Mouse (Mus musculus): ENCODE measurements around the gene Cdk2ap1.
A peak's percentile ranks its signal among the peaks of the same experiment; 100 is the strongest.
"Not testable (repeated sequence)": the region's sequence is repeated elsewhere in the genome, so short reads cannot be mapped to it uniquely, and the experiment has no call there.

Cdk2ap1 gene

GRCm38 (mm10) chr5:124362982-124363381 lies at the start of gene Cdk2ap1:
Cdk2ap1 (minus strand) TSS chr5:124363082.
- DNase-seq (ENCODE audit: low spot score in 2 of 2) = not testable (repeated sequence)

GRCm38 (mm10) chr5:124412163-124412562 lies 49.3 kb upstream of the Cdk2ap1 start:
- DNase-seq (ENCODE audit: low spot score in 2 of 2) = no peak

GRCm38 (mm10) chr5:124410808-124411207 lies 47.9 kb upstream of the Cdk2ap1 start:
- DNase-seq (ENCODE audit: low spot score in 2 of 2) = no peak

- DNase-seq (ENCODE audit: low spot score in 2 of 2) = no peak
Measured at GRCm38 (mm10) chr5:124393726-124394125, 30.8 kb upstream of the Cdk2ap1 start.

- DNase-seq (ENCODE audit: low spot score in 2 of 2) = no peak
Measured at GRCm38 (mm10) chr5:124392412-124392811, 29.5 kb upstream of the Cdk2ap1 start.

GRCm38 (mm10) chr5:124387932-124388331 lies 25.1 kb upstream of the Cdk2ap1 start:
- DNase-seq (ENCODE audit: low spot score in 2 of 2) = peak; percentile 9 to 19

- no peak for DNase-seq (ENCODE audit: low spot score in 2 of 2)
Measured at GRCm38 (mm10) chr5:124380121-124380520, 17.2 kb upstream of the Cdk2ap1 start.

- DNase-seq (ENCODE audit: low spot score in 2 of 2) = no peak
Measured at GRCm38 (mm10) chr5:124377149-124377548, 14.3 kb upstream of the Cdk2ap1 start.

GRCm38 (mm10) chr5:124376401-124376800 lies 13.5 kb upstream of the Cdk2ap1 start:
- DNase-seq (ENCODE audit: low spot score in 2 of 2) = no peak

- DNase-seq (ENCODE audit: low spot score in 2 of 2) = no peak
Measured at GRCm38 (mm10) chr5:124374298-124374697, 11.4 kb upstream of the Cdk2ap1 start.

GRCm38 (mm10) chr5:124366721-124367120 lies 3.8 kb upstream of the Cdk2ap1 start:
- no peak for DNase-seq (ENCODE audit: low spot score in 2 of 2)

GRCm38 (mm10) chr5:124365754-124366153 lies 2.9 kb upstream of the Cdk2ap1 start:
- no peak for DNase-seq (ENCODE audit: low spot score in 2 of 2)

GRCm38 (mm10) chr5:124364173-124364918 lies 1.5 kb upstream of the Cdk2ap1 start:
- DNase-seq (ENCODE audit: low spot score in 2 of 2) = no peak

- DNase-seq (ENCODE audit: low spot score in 2 of 2) = no peak
Measured at GRCm38 (mm10) chr5:124359641-124360040, 3.2 kb downstream of the Cdk2ap1 start.

- no peak for DNase-seq (ENCODE audit: low spot score in 2 of 2)
Measured at GRCm38 (mm10) chr5:124356695-124357094, 6.2 kb downstream of the Cdk2ap1 start.

GRCm38 (mm10) chr5:124355425-124355959 lies 7.4 kb downstream of the Cdk2ap1 start:
- DNase-seq (ENCODE audit: low spot score in 2 of 2) = no peak

- DNase-seq (ENCODE audit: low spot score in 2 of 2) = peak; percentile 44 to 51
Measured at GRCm38 (mm10) chr5:124354574-124355424, 8.1 kb downstream of the Cdk2ap1 start.

GRCm38 (mm10) chr5:124353726-124354547 lies 8.9 kb downstream of the Cdk2ap1 start:
- peak; percentile 63 to 69 for DNase-seq (ENCODE audit: low spot score in 2 of 2)

- peak; percentile 24 to 43 for DNase-seq (ENCODE audit: low spot score in 2 of 2)
Measured at GRCm38 (mm10) chr5:124353011-124353725, 9.7 kb downstream of the Cdk2ap1 start.

GRCm38 (mm10) chr5:124352141-124352920 lies 10.6 kb downstream of the Cdk2ap1 start:
- DNase-seq (ENCODE audit: low spot score in 2 of 2) = peak; percentile 34 to 45

Data from spleen, postnatal 36 days (tissue).